Mouse (Mus musculus): Measurements from ENCODE around the gene Epm2aip1. TPM values are rescaled to one million over a fixed set of nuclear protein-coding genes. Genes with fewer than 3 reads are reported as not detected.

Gene Epm2aip1
- polyA plus RNA-seq, 1 experiment = 5.8 TPM

DNA sequence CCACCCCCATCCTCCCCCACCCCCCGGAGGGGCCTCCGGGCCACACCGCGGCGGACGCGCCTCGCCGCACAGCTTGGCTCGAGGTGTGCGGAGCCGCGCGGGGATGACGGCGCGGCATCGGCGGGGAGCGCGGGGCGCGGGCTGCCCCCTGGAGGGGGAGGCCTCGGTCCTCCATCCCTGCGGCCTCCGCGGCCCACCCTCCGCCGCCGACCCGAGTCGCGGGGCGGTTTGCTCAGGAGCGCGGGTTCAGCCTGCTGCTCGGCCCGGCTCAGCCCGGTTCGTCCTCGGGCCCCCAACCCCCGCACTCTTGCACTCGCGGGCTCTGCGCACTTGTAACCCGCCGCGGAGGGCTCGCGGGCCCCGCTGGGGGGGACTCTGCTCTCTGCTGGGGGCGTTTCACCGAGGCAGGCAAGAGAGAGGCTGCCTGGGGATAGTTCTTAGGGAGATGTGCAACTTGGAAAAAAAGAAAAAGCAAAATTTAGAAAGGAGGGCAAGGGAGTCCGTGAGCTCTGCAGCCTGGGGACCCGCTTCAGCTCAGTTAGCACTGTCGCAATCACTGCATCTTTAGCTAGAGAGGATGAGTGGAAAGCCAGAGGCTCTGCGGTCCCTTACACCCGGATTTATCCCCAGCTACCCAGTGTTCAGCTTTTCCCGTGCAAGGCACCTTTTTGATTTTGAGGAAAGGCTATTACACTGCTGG lies 40.9 kb downstream of the Epm2aip1 start:
- Histone ChIP-seq H3K4me2 (ENCODE audit: low read depth) (no peak overlapping the region), H3K36me3 (ENCODE audit: control insufficient read depth, insufficient read depth) (no peaks in the 10 kb centered on the region), H3K4me3 (no peak overlapping the region), H3K79me2 (ENCODE audit: control insufficient read depth, insufficient read depth) (no peaks in the 10 kb centered on the region), H3K27me3 (ENCODE audit: control insufficient read depth, insufficient read depth, insufficient read length) (peaks cover 18% of the 10 kb centered on the region), H3ac (ENCODE audit: control insufficient read depth, insufficient read length) (no peak overlapping the region)
- TF ChIP-seq MYOD1 (IDR thresholded peaks at IDR 0.05; ENCODE audit: control insufficient read depth in 1 of 3, insufficient read length in 2 of 3, low read depth in 2 of 3) = no peak
- TF ChIP-seq E2F4 (IDR thresholded peaks at IDR 0.05; ENCODE audit: insufficient read depth) = no peak
- no peak for TF ChIP-seq USF1 (IDR thresholded peaks at IDR 0.05; ENCODE audit: low read depth)
- TF ChIP-seq SRF (IDR thresholded peaks at IDR 0.05; ENCODE audit: control insufficient read depth, insufficient read length, low read depth) = no peak
- TF ChIP-seq REST (IDR thresholded peaks at IDR 0.05; ENCODE audit: insufficient read depth, insufficient read length) = no peak
- no peak for TF ChIP-seq MYOG (IDR thresholded peaks at IDR 0.05; ENCODE audit: control insufficient read depth in 1 of 3, insufficient read depth in 1 of 3, insufficient read length in 2 of 3, low read depth in 2 of 3)
- no peak for TF ChIP-seq TCF12 (IDR thresholded peaks at IDR 0.05; ENCODE audit: insufficient read depth, poor library complexity, severe bottlenecking)
- no peak for TF ChIP-seq POLR2A (IDR thresholded peaks at IDR 0.05; ENCODE audit: insufficient read length, low read depth)
- TF ChIP-seq MAX (IDR thresholded peaks at IDR 0.05; ENCODE audit: low read depth) = no peak
- TF ChIP-seq TCF3 (IDR thresholded peaks at IDR 0.05; ENCODE audit: insufficient read length, low read depth) = no peak
- TF ChIP-seq CEBPB (IDR thresholded peaks at IDR 0.05; ENCODE audit: insufficient read depth, poor library complexity, severe bottlenecking) = no peak
- TF ChIP-seq POLR2AphosphoS2 (IDR thresholded peaks at IDR 0.05; ENCODE audit: insufficient read length, low read depth) = no peak

- no peak overlapping the region for H3ac ChIP-seq (ENCODE audit: control insufficient read depth, insufficient read length)
- H3K79me2 ChIP-seq (ENCODE audit: control insufficient read depth, insufficient read depth) = no peaks in the 10 kb centered on the region
- no peak overlapping the region for H3K4me2 ChIP-seq (ENCODE audit: low read depth)
- TF ChIP-seq TCF3 (IDR thresholded peaks at IDR 0.05; ENCODE audit: insufficient read length, low read depth) (no peak), SRF (IDR thresholded peaks at IDR 0.05; ENCODE audit: control insufficient read depth, insufficient read length, low read depth) (no peak), E2F4 (IDR thresholded peaks at IDR 0.05; ENCODE audit: insufficient read depth) (no peak), REST (IDR thresholded peaks at IDR 0.05; ENCODE audit: insufficient read depth, insufficient read length) (no peak), TCF12 (IDR thresholded peaks at IDR 0.05; ENCODE audit: insufficient read depth, poor library complexity, severe bottlenecking) (no peak), MAX (IDR thresholded peaks at IDR 0.05; ENCODE audit: low read depth) (no peak), MYOD1 (IDR thresholded peaks at IDR 0.05; ENCODE audit: control insufficient read depth in 1 of 3, insufficient read length in 2 of 3, low read depth in 2 of 3) (no peak), CEBPB (IDR thresholded peaks at IDR 0.05; ENCODE audit: insufficient read depth, poor library complexity, severe bottlenecking) (no peak), POLR2A (IDR thresholded peaks at IDR 0.05; ENCODE audit: insufficient read length, low read depth) (no peak), MYOG (IDR thresholded peaks at IDR 0.05; ENCODE audit: control insufficient read depth in 1 of 3, insufficient read depth in 1 of 3, insufficient read length in 2 of 3, low read depth in 2 of 3) (no peak), POLR2AphosphoS2 (IDR thresholded peaks at IDR 0.05; ENCODE audit: insufficient read length, low read depth) (no peak), USF1 (IDR thresholded peaks at IDR 0.05; ENCODE audit: low read depth) (no peak)
- no peak overlapping the region for H3K4me3 ChIP-seq
- no peaks in the 10 kb centered on the region for H3K36me3 ChIP-seq (ENCODE audit: control insufficient read depth, insufficient read depth)
- H3K27me3 ChIP-seq (ENCODE audit: control insufficient read depth, insufficient read depth, insufficient read length) = peaks cover 18% of the 10 kb centered on the region
Measured at GRCm38 (mm10) chr9:111313299-111313698, 41.6 kb downstream of the Epm2aip1 start.

GRCm38 (mm10) chr9:111313793-111314192 lies 42.1 kb downstream of the Epm2aip1 start:
- Histone ChIP-seq H3K36me3 (ENCODE audit: control insufficient read depth, insufficient read depth) (no peaks in the 10 kb centered on the region), H3K79me2 (ENCODE audit: control insufficient read depth, insufficient read depth) (no peaks in the 10 kb centered on the region), H3ac (ENCODE audit: control insufficient read depth, insufficient read length) (no peak overlapping the region), H3K27me3 (ENCODE audit: control insufficient read depth, insufficient read depth, insufficient read length) (peaks cover 18% of the 10 kb centered on the region), H3K4me2 (ENCODE audit: low read depth) (no peak overlapping the region), H3K4me3 (no peak overlapping the region)
- TF ChIP-seq MYOD1 (IDR thresholded peaks at IDR 0.05; ENCODE audit: control insufficient read depth in 1 of 3, insufficient read length in 2 of 3, low read depth in 2 of 3) = no peak
- no peak for TF ChIP-seq E2F4 (IDR thresholded peaks at IDR 0.05; ENCODE audit: insufficient read depth)
- no peak for TF ChIP-seq MAX (IDR thresholded peaks at IDR 0.05; ENCODE audit: low read depth)
- TF ChIP-seq POLR2AphosphoS2 (IDR thresholded peaks at IDR 0.05; ENCODE audit: insufficient read length, low read depth) = no peak

DNA sequence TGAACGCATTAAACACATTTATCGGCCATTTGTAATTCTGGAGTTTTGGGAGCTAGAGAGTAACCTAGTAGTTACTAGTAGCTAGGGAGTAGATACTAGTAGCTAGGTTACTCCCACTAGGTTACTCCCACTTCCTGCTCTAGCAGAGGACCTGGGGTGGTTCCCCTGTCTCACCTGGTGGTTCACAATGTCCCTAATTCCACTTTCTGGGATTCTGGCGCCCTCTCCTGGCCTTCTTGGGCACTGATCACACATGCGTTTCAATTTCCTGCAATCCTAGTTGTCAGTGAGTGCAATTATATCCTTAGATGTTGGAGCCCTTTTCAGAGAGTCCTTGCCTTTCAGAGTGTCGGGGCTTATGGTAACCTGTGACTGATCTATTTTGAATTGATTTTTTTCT lies 42.5 kb downstream of the Epm2aip1 start:
- TF ChIP-seq E2F4 (IDR thresholded peaks at IDR 0.05; ENCODE audit: insufficient read depth) = no peak
- no peak for TF ChIP-seq MYOG (IDR thresholded peaks at IDR 0.05; ENCODE audit: control insufficient read depth in 1 of 3, insufficient read depth in 1 of 3, insufficient read length in 2 of 3, low read depth in 2 of 3)
- no peak for TF ChIP-seq TCF12 (IDR thresholded peaks at IDR 0.05; ENCODE audit: insufficient read depth, poor library complexity, severe bottlenecking)
- Histone ChIP-seq H3K4me3 (no peak overlapping the region), H3K79me2 (ENCODE audit: control insufficient read depth, insufficient read depth) (no peaks in the 10 kb centered on the region), H3ac (ENCODE audit: control insufficient read depth, insufficient read length) (no peak overlapping the region), H3K27me3 (ENCODE audit: control insufficient read depth, insufficient read depth, insufficient read length) (peaks cover 18% of the 10 kb centered on the region), H3K4me2 (ENCODE audit: low read depth) (no peak overlapping the region), H3K36me3 (ENCODE audit: control insufficient read depth, insufficient read depth) (no peaks in the 10 kb centered on the region)

DNA sequence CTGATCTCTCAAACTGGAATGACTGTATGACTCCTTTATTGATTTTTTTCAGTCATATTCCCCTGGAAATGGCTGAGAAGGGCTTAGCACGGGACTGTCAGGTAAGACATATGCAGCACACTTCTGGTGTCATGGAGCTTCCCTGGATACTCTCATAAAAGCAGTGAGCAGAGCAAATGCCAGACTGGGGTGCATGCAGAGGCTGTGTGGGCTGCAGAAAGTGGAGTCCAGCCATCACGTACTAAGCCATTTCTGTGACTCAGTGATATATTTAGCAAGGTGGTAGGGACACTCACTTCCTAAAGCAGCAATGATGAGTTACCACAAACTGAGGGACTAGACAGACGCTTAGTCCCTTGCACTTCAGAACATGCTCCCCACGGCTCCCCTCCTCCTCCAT lies 49.2 kb downstream of the Epm2aip1 start:
- no peaks in the 10 kb centered on the region for H3K79me2 ChIP-seq (ENCODE audit: control insufficient read depth, insufficient read depth)
- H3K4me2 ChIP-seq (ENCODE audit: low read depth) = no peak overlapping the region
- no peak for TF ChIP-seq CEBPB (IDR thresholded peaks at IDR 0.05; ENCODE audit: insufficient read depth, poor library complexity, severe bottlenecking)
- TF ChIP-seq TCF12 (IDR thresholded peaks at IDR 0.05; ENCODE audit: insufficient read depth, poor library complexity, severe bottlenecking) = no peak
- TF ChIP-seq MAX (IDR thresholded peaks at IDR 0.05; ENCODE audit: low read depth) = no peak
- no peak for TF ChIP-seq POLR2A (IDR thresholded peaks at IDR 0.05; ENCODE audit: insufficient read length, low read depth)
- no peak for TF ChIP-seq USF1 (IDR thresholded peaks at IDR 0.05; ENCODE audit: low read depth)
- TF ChIP-seq POLR2AphosphoS2 (IDR thresholded peaks at IDR 0.05; ENCODE audit: insufficient read length, low read depth) = no peak
- no peak for TF ChIP-seq MYOG (IDR thresholded peaks at IDR 0.05; ENCODE audit: control insufficient read depth in 1 of 3, insufficient read depth in 1 of 3, insufficient read length in 2 of 3, low read depth in 2 of 3)
- TF ChIP-seq REST (IDR thresholded peaks at IDR 0.05; ENCODE audit: insufficient read depth, insufficient read length) = no peak
- no peak for TF ChIP-seq E2F4 (IDR thresholded peaks at IDR 0.05; ENCODE audit: insufficient read depth)
- no peak for TF ChIP-seq SRF (IDR thresholded peaks at IDR 0.05; ENCODE audit: control insufficient read depth, insufficient read length, low read depth)
- TF ChIP-seq TCF3 (IDR thresholded peaks at IDR 0.05; ENCODE audit: insufficient read length, low read depth) = no peak
- H3K36me3 ChIP-seq (ENCODE audit: control insufficient read depth, insufficient read depth) = no peaks in the 10 kb centered on the region
- peaks cover 5% of the 10 kb centered on the region for H3K27me3 ChIP-seq (ENCODE audit: control insufficient read depth, insufficient read depth, insufficient read length)
- no peak overlapping the region for H3K4me3 ChIP-seq
- no peak overlapping the region for H3ac ChIP-seq (ENCODE audit: control insufficient read depth, insufficient read length)
